ENCODE assay signal across 28 mouse cellular contexts in the genomic region with DNA sequence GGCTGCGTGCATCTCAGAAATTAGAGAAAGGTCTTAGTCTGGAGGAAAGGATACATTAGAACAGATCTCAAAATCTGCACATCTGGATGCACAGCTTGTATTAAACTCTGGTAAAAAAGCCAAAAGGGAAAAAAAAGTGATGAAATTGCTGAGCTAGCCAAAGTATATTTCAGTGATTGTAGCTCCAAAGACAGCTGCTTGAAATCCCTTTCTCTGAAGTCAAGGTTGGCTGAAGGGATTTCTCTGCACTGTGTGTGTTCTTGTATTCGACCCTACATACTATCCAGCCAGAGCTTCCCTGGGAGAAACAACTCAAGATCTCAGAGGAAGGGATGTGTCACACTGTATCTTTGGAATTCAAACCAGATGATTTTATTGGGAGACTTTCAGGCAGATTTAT.
DNase-seq lines count a peak whose midpoint lies in the region; ATAC-seq and TF ChIP-seq lines count a peak whose summit lies in the region.
"Had no signal": no experiment of that assay in that cellular context is flagged by ENCODE, and none has a peak within 500 bp of the region (broad histone marks: within the 10 kb centered on the region; RNA-seq: fewer than 3 reads in every experiment).

No protein-coding gene starts in this region.

- no peak overlapping the region for H3K27ac ChIP-seq in embryonic facial prominence, embryonic 14.5 days (replicated peaks; ENCODE audit: low read depth, low read length)
- no peak overlapping the region for H3K27ac ChIP-seq in embryonic facial prominence, embryonic 10.5 days (replicated peaks)
- H3K27ac ChIP-seq in kidney, postnatal 0 days, result no peak overlapping the region
- H3K27ac ChIP-seq in limb, embryonic 14.5 days (replicated peaks; ENCODE audit: low read depth, low read length), result no peak overlapping the region
- H3K27ac ChIP-seq in limb, embryonic 10.5 days, result no peak overlapping the region
- H3K27ac ChIP-seq: embryonic facial prominence, embryonic 12.5 days; embryonic facial prominence, embryonic 15.5 days; forebrain, embryonic 10.5 days; forebrain, embryonic 12.5 days; forebrain, embryonic 15.5 days had no signal

- H3K9ac ChIP-seq in embryonic facial prominence, embryonic 14.5 days (ENCODE audit: low read depth, low read length), result no peak overlapping the region
- no peak overlapping the region for H3K9ac ChIP-seq in kidney, postnatal 0 days (ENCODE audit: low read depth, low read length)
- no peak overlapping the region for H3K9ac ChIP-seq in limb, embryonic 14.5 days (ENCODE audit: low read depth, low read length, severe bottlenecking)
- H3K9ac ChIP-seq: embryonic facial prominence, embryonic 12.5 days; embryonic facial prominence, embryonic 15.5 days; forebrain, embryonic 12.5 days; forebrain, embryonic 15.5 days; forebrain, postnatal 0 days had no signal

- H3K4me3 ChIP-seq in embryonic facial prominence, embryonic 14.5 days (ENCODE audit: low read depth, low read length), result no peak overlapping the region
- H3K4me3 ChIP-seq in embryonic facial prominence, embryonic 10.5 days, result no peak overlapping the region
- H3K4me3 ChIP-seq in kidney, postnatal 0 days (replicated peaks; ENCODE audit: low read depth, low read length), result no peak overlapping the region
- no peak overlapping the region for H3K4me3 ChIP-seq in limb, embryonic 14.5 days (replicated peaks; ENCODE audit: low read length)
- H3K4me3 ChIP-seq in limb, embryonic 10.5 days, result no peak overlapping the region
- H3K4me3 ChIP-seq: embryonic facial prominence, embryonic 12.5 days; embryonic facial prominence, embryonic 15.5 days; erythroblast, embryonic 14.5 days; forebrain, embryonic 10.5 days; forebrain, embryonic 12.5 days; forebrain, embryonic 15.5 days had no signal

- H3K4me1 ChIP-seq in embryonic facial prominence, embryonic 14.5 days (ENCODE audit: control insufficient read depth, insufficient read depth, low read length), result no peaks in the 10 kb centered on the region; the same call in 1 of the 2 replicates
- peaks cover 13% of the 10 kb centered on the region for H3K4me1 ChIP-seq in embryonic facial prominence, embryonic 10.5 days
- no peaks in the 10 kb centered on the region for H3K4me1 ChIP-seq in kidney, postnatal 0 days (replicated peaks; ENCODE audit: insufficient read depth, low read length)
- no peaks in the 10 kb centered on the region for H3K4me1 ChIP-seq in limb, embryonic 14.5 days (ENCODE audit: control insufficient read depth, insufficient read depth, low read length)
- H3K4me1 ChIP-seq in limb, embryonic 10.5 days, result no peaks in the 10 kb centered on the region
- H3K4me1 ChIP-seq: embryonic facial prominence, embryonic 12.5 days; embryonic facial prominence, embryonic 15.5 days; forebrain, embryonic 12.5 days; forebrain, embryonic 15.5 days had no signal

- no peaks in the 10 kb centered on the region for H3K27me3 ChIP-seq in embryonic facial prominence, embryonic 14.5 days (replicated peaks; ENCODE audit: control insufficient read depth, insufficient read depth, low read length)
- H3K27me3 ChIP-seq in embryonic facial prominence, embryonic 10.5 days (replicated peaks; ENCODE audit: low read depth, poor library complexity, severe bottlenecking), result no peaks in the 10 kb centered on the region
- H3K27me3 ChIP-seq in kidney, postnatal 0 days (ENCODE audit: insufficient read depth, low read length), result no peaks in the 10 kb centered on the region
- no peaks in the 10 kb centered on the region for H3K27me3 ChIP-seq in limb, embryonic 14.5 days (ENCODE audit: control insufficient read depth, insufficient read depth, low read length)
- H3K27me3 ChIP-seq in limb, embryonic 10.5 days (ENCODE audit: low read depth, poor library complexity, severe bottlenecking), result no peaks in the 10 kb centered on the region
- H3K27me3 ChIP-seq: CH12.LX; embryonic facial prominence, embryonic 12.5 days; embryonic facial prominence, embryonic 15.5 days; forebrain, embryonic 12.5 days; forebrain, embryonic 15.5 days had no signal

- no peaks in the 10 kb centered on the region for H3K9me3 ChIP-seq in embryonic facial prominence, embryonic 14.5 days (ENCODE audit: control insufficient read depth, low read length)
- no peaks in the 10 kb centered on the region for H3K9me3 ChIP-seq in embryonic facial prominence, embryonic 10.5 days
- no peaks in the 10 kb centered on the region for H3K9me3 ChIP-seq in kidney, postnatal 0 days (replicated peaks; ENCODE audit: low read length)
- no peaks in the 10 kb centered on the region for H3K9me3 ChIP-seq in limb, embryonic 14.5 days (ENCODE audit: control insufficient read depth, low read length)
- no peaks in the 10 kb centered on the region for H3K9me3 ChIP-seq in limb, embryonic 10.5 days (replicated peaks)
- H3K9me3 ChIP-seq: embryonic facial prominence, embryonic 12.5 days; embryonic facial prominence, embryonic 15.5 days; forebrain, embryonic 10.5 days; forebrain, embryonic 12.5 days; forebrain, embryonic 15.5 days had no signal

- peak; percentile 75 for DNase-seq in embryonic facial prominence, embryonic 14.5 days (ENCODE audit: low spot score)
- no peak for DNase-seq in embryonic facial prominence, embryonic 10.5 days (ENCODE audit: low spot score)
- DNase-seq in kidney, postnatal 0 days (ENCODE audit: low spot score), result peak; percentile 19
- no peak for DNase-seq in kidney, postnatal 10 days
- DNase-seq in limb, embryonic 14.5 days (ENCODE audit: low spot score), result peak; percentile 50
- no peak for DNase-seq in limb, embryonic 10.5 days (ENCODE audit: low spot score)
- peak; percentile 14 for DNase-seq in NIH3T3 (ENCODE audit: low read depth)
- DNase-seq: adrenal gland, adult 2 months; adrenal gland, postnatal 10 days; adrenal gland, postnatal 25 days; B cell, adult 2 months; cerebellum, adult 11 months; cerebellum, adult 18-20 months; cerebellum, adult 8-10 months; cerebellum, adult 9-11 months; cerebellum, postnatal 14 days; cerebellum, postnatal 36 days; embryo, embryonic 11 days; forebrain, postnatal 0 days had no signal

- ATAC-seq in embryonic facial prominence, embryonic 14.5 days (ENCODE audit: low read depth), result no peak
- ATAC-seq in kidney, postnatal 0 days (replicated peaks; ENCODE audit: low FRiP score, low read depth), result no peak
- no peak for ATAC-seq in limb, embryonic 14.5 days (ENCODE audit: low FRiP score, low read depth)
- ATAC-seq: CD4-positive, CD25-positive, alpha-beta regulatory T cell, adult 4 months; forebrain, embryonic 15.5 days had no signal

- 48% methylated on average over 2 of the region's 2 CpGs for WGBS in embryonic facial prominence, embryonic 14.5 days
- 83% methylated on average over 2 of the region's 2 CpGs for WGBS in embryonic facial prominence, embryonic 10.5 days
- WGBS in kidney, postnatal 0 days, result 78% methylated on average over 2 of the region's 2 CpGs
- 83% methylated on average over 2 of the region's 2 CpGs for WGBS in limb, embryonic 14.5 days
- WGBS in limb, embryonic 10.5 days, result 92% methylated on average over 2 of the region's 2 CpGs

- TF ChIP-seq CTCF in kidney, postnatal 0 days (IDR thresholded peaks at IDR 0.05; ENCODE audit: low read depth), result no peak

- TF ChIP-seq POLR2A in limb, embryonic 14.5 days (IDR thresholded peaks at IDR 0.05; ENCODE audit: borderline replicate concordance, extremely low read depth, insufficient read depth, insufficient read length), result no peak

- no peaks in the 10 kb centered on the region for H3K36me3 ChIP-seq in embryonic facial prominence, embryonic 14.5 days (ENCODE audit: control insufficient read depth, insufficient read depth, low read length)
- H3K36me3 ChIP-seq in embryonic facial prominence, embryonic 10.5 days (replicated peaks), result no peaks in the 10 kb centered on the region
- no peaks in the 10 kb centered on the region for H3K36me3 ChIP-seq in kidney, postnatal 0 days (ENCODE audit: insufficient read depth, low read length)
- H3K36me3 ChIP-seq in limb, embryonic 14.5 days (ENCODE audit: control insufficient read depth, insufficient read depth, low read length), result no peaks in the 10 kb centered on the region
- H3K36me3 ChIP-seq in limb, embryonic 10.5 days, result no peaks in the 10 kb centered on the region
- H3K36me3 ChIP-seq: embryonic facial prominence, embryonic 12.5 days; embryonic facial prominence, embryonic 15.5 days; forebrain, embryonic 10.5 days; forebrain, embryonic 12.5 days; forebrain, embryonic 15.5 days; G1E had no signal

- no peak overlapping the region for H3K4me2 ChIP-seq in embryonic facial prominence, embryonic 14.5 days (ENCODE audit: low read depth, low read length)
- H3K4me2 ChIP-seq in kidney, postnatal 0 days (ENCODE audit: low read length), result no peak overlapping the region
- no peak overlapping the region for H3K4me2 ChIP-seq in limb, embryonic 14.5 days (replicated peaks; ENCODE audit: low read depth, low read length, severe bottlenecking)
- H3K4me2 ChIP-seq: embryonic facial prominence, embryonic 12.5 days; embryonic facial prominence, embryonic 15.5 days; forebrain, embryonic 12.5 days; forebrain, embryonic 15.5 days had no signal

Comparison
In these comparisons a context has a peak if more than half of its experiments do, and no peak if none do; other contexts are left out.
1. DNase-seq: peak in embryonic facial prominence, embryonic 14.5 days (single experiment), kidney, postnatal 0 days (single experiment), limb, embryonic 14.5 days (single experiment) and NIH3T3 (single experiment); none in embryonic facial prominence, embryonic 10.5 days (single experiment), kidney, postnatal 10 days (single experiment) and limb, embryonic 10.5 days (single experiment).